Mouse (Mus musculus): Measurements from ENCODE around the gene Hist2h2be. TPM values are rescaled to one million over a fixed set of nuclear protein-coding genes. Genes with fewer than 3 reads are reported as not detected.
A peak's percentile ranks its signal among the peaks of the same experiment; 100 is the strongest.

The Hist2h2be gene
- total RNA-seq, 2 experiments from 2014 or later = 11.9 to 14.9 TPM

DNA sequence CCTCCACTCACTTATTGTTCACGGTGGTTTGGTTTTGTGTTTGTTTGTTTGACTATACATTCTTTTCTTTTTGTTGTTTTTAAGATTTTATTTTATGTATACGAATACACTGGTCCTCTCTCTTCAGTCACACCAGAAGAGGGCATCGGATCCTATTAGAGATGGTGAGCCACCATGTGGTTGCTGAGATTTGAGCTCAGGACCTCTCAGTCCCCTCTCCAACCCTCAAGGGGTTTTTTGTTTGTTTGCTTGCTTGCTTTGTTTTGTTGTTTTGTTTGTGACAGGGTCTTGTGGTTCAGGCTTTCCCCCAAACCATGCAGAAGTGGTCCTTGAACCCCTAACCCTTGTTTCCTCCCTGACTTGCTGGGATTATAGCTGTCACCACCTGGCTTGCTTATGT, 40.7 kb downstream of the Hist2h2be start:
- ATAC-seq (ENCODE audit: poor library complexity, severe bottlenecking) = no peak

DNA sequence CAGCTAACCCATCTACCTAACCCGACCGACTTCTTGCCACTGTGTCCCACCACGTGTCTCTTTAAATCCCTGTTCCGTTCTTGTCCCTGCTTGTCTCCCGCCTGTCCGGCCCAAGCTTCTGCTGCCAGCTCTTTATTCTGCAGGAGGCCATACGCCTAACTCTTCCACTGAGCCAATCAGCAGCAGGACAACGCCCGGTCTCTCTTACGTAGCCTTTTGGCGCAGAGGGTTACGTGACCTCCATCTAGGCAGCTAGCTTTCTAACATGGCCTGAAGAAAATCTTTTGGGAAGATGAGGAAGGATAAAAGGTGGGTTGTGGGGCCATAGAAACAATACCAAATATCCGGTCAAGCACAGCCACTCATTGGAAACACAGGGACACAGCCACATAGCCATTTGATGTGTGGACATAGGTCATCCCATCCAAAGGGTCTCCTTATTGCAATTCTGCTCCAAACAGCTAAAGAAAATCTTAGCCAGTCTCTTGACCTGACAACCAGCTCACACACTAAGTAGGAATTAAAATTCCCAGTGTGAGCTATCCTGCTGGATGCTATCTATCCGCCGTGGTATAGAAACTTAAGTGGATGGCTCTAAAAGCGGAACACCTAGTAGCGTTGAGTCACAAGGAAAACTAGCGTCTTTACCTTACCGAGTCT, 41.4 kb downstream of the Hist2h2be start:
- peak; percentile 79 for ATAC-seq (ENCODE audit: poor library complexity, severe bottlenecking)

DNA sequence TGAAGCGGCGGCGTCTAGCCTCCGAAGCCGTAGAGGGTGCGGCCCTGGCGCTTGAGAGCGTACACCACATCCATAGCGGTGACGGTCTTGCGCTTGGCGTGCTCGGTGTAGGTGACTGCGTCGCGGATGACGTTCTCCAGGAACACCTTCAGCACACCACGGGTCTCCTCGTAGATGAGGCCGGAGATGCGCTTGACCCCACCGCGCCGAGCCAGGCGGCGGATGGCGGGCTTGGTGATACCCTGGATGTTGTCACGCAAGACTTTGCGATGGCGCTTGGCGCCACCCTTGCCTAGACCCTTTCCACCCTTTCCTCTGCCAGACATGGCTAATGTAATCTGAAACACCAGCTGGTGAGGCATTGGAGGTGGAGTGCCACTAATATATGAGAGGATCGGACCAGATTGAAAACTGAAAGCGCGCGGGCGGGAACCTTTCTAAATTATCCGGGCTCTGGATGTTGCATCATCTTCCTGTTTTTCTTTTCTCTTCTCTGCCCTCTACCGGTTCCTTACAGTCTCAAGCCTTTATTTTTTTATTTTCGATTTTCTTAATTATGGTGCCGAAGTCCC, 42.1 kb downstream of the Hist2h2be start, which contains the start of gene Hist2h4:
TSS of gene Hist2h4 (minus strand) at position 333 of the 572 bp plus-strand sequence.
- ATAC-seq (ENCODE audit: poor library complexity, severe bottlenecking) = peak; percentile 79

DNA sequence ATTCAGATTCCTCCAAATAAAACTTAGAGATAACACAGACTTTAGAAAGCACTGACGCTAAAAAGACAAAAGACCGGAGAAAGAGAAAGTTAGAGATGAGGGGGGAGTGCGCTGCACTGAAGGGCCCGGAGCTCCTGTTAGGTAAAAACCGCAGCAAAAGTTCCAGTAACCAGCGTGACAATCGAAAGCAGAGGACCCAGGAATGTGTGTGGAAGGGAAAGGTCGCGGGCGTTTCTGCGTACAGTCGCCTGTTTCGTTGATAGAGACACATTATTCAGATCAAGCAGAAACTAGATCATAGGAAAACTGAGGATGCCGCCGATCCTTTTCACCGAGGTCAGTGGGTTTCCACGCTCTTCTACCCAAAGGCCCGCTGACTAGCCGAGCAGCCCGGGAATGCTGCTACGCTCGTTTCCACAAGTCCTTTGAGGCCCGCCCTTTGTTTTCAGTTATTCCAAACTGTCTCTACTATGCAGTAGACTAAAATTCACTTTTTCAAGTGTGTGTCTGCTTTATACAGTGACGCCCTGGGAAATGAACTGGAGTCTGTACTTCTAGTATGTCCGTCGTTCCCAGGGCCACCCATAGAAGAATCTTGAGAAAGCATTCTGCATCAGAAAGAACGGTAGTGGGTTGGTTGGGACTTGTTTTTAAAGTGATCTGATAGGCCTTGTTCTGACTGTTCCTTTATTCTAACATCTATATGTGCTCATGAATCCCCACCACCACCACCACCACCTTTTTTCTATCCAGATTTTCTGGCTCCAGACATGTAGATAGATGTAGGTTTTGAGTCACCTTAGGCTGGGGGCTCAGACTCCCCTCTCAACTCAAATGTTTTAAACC, 42.9 kb downstream of the Hist2h2be start:
- ATAC-seq (ENCODE audit: poor library complexity, severe bottlenecking) = 0 out of 2 replicates have a peak, but pooled peaks have one; percentile 7

DNA sequence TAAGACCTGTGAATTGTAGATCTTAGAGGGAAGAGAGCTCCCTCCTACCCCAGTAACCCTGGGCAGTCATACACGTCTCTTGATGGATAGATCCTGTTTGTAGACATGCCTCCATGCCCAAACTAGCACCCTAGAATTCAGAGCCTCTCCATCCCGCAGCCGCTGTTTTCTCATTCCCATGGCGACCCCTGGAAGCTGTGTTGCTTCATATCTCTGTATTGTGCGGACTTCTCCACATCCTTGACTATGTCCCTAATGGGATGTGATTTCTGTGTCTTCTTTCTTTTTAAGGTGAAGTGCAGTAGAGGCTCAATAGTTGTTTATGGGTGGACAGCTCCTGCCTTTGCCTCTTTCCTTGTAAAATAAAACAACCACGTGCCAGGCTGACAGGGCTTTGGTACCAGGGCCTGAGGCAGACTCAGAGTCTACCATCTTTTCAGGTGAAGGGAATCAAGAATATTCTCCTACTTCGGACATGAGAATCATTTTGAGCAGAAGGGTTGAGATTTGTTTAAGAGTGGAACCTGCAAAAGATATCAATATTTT, 43.6 kb downstream of the Hist2h2be start:
- no peak for ATAC-seq (ENCODE audit: poor library complexity, severe bottlenecking)

DNA sequence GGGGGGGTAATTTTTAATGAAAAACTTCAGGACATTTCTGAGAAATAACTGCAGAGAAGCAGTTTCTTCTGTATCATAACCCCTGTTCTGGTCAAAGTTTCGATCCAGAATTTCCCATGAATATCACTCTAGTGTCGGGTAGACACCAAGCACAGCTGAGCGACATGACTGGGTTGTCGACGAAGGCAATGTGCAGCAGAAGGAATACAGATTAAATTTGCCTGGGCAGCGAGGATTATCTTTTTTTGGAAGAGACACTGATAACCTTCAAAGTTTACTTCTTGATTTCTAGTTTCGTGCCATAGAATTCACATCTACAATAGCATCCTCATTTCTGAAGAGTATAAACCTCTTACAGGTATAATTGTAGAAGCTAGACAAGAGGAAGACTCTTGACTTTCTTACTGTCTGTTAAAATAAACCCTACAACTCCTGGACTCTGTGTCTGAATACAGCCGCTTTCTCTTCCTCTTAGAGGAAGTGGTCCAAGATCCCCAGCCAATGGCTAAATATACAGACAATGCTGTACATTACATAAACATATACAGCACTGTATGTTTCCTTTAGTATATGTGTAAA, 45.3 kb downstream of the Hist2h2be start:
- no peak for ATAC-seq (ENCODE audit: poor library complexity, severe bottlenecking)

DNA sequence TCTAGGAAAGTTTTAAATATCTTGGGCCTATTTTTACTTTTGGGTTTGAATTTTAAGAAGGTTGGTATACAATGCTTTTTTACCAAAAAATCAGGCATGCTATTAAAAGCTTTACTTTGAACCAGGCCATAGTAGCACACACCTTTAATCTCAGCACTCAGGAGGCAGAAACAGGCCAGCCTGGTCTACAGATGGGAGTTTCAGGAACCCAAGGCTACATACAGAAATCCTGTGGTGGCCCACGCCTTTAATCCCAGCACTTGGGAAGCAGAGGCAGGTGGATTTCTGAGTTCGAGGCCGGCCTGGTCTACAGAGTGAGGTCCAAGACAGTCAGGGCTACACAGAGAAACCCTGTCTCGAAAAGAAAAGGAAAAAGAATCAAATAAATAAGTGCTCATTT, 46.6 kb downstream of the Hist2h2be start:
- ATAC-seq (ENCODE audit: poor library complexity, severe bottlenecking) = no peak

DNA sequence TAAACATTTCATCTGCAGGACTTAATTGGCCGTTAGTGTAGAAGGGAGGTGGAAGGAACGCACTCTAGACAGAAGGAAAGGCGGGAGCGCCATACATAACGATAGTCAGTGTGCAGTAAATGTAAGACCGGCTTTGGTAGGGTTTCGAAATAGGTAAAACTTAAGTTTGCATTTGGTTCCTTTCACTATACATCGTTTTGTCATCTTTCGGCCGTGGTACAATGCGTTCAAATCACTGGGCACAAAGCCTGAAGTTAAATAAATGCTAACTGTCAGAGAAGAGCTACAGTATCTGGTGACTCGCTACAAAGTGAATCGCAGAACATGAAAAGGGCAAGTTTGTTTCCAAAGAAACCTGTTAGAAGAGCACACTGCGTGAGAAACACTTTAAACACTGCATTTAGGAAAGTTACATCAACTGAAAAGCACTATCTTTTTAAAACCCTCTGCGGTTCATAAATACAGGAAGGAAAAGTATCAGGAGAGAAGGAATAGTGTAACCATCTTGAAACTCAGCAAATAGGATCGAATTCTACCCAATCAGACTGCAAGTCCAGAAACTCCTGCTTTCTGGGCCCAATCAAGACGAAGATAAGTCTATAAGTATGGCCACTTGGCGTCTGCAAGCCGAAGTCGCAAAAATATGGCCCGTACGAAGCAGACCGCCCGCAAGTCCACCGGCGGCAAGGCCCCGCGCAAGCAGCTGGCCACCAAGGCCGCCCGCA, 47.3 kb downstream of the Hist2h2be start, which contains the start of gene Hist2h3b:
TSS of gene Hist2h3b (plus strand) at position 604 of the 725 bp plus-strand sequence.
- peak; percentile 50 for ATAC-seq (ENCODE audit: poor library complexity, severe bottlenecking)

DNA sequence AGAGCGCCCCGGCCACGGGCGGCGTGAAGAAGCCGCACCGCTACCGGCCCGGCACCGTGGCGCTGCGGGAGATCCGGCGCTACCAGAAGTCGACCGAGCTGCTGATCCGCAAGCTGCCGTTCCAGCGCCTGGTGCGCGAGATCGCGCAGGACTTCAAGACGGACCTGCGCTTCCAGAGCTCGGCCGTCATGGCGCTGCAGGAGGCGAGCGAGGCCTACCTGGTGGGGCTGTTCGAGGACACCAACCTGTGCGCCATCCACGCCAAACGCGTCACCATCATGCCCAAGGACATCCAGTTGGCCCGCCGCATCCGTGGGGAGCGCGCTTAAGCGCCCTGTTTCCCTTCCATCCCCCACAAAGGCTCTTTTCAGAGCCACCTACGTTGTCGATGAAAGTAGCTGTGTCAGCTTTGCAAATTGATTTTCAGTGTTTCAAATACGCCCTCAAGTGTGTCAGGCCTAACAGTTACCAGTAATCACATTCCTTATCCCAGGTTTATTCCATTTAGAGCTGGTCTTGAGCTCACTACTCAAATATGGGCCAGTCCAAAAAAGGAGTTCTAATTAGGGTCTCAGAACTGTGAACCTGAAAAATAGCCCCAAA, 48.0 kb downstream of the Hist2h2be start:
- ATAC-seq (ENCODE audit: poor library complexity, severe bottlenecking) = peak; percentile 22

DNA sequence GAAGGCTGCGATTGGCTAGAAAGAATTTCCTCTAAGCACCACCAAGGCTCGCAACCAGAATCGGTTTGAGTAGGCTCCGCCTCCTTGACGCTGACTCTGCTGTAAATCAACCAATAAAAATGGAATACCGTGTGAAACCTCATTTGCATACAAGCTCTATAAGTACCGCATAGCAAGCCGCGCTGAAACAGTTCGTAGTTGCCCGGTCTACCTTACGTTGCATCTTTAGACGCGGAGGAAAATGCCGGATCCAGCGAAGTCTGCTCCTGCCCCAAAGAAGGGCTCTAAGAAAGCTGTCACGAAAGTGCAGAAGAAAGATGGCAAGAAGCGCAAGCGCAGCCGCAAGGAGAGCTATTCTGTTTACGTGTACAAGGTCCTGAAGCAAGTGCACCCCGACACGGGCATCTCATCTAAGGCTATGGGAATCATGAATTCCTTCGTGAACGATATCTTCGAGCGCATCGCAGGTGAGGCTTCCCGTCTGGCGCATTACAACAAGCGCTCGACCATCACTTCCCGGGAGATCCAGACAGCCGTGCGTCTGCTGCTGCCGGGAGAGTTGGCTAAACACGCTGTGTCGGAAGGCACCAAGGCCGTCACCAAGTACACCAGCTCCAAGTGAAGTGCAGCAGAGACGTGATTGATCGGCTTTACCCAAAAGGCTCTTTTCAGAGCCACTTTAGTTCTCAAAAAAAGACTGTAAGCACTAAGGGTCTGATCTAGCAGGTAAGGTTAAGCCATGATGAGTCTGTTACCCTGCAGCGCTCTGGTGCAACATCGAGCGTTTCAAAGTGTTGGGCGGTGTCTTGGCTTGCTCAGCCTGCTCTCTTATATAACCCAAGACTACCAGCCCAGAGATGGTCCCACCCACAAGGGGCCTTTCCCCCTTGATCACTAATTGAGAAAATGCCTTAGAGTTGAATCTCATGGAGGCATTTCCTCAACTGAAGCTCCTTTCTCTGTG, 48.9 kb downstream of the Hist2h2be start, which contains the start of gene Hist2h2bb:
TSS of gene Hist2h2bb (plus strand) at position 242 of the 964 bp plus-strand sequence.
- peak; percentile 87 for ATAC-seq (ENCODE audit: poor library complexity, severe bottlenecking)

Other genes with a start within 250 kb of the Hist2h2be start
- 116 and 124 TPM in 2 replicates for gene Plekho1, start 225.1 kb upstream of the Hist2h2be start, total RNA-seq (2015)
- gene Plekho1, start 225.1 kb upstream of the Hist2h2be start, total RNA-seq (2017) = 104 and 119 TPM in 2 replicates
- 23.8 and 31.2 TPM in 2 replicates for gene Vps45, start 162.7 kb upstream of the Hist2h2be start, total RNA-seq (2015)
- 9.5 and 11.6 TPM in 2 replicates for gene Vps45, start 162.7 kb upstream of the Hist2h2be start, total RNA-seq (2017)
- gene Otud7b, start 116.6 kb upstream of the Hist2h2be start, total RNA-seq (2015) = 1.2 and 1.3 TPM in 2 replicates
- 3.1 and 4.8 TPM in 2 replicates for gene Otud7b, start 116.6 kb upstream of the Hist2h2be start, total RNA-seq (2017)
- gene Mtmr11, start 59.1 kb upstream of the Hist2h2be start, total RNA-seq (2015) = 0.09 TPM in 1 of 2 replicates, not detected in the other
- gene Mtmr11, start 59.1 kb upstream of the Hist2h2be start, total RNA-seq (2017) = not detected in 2 replicates
- 51.0 and 64.8 TPM in 2 replicates for gene Sf3b4, start 48.8 kb upstream of the Hist2h2be start, total RNA-seq (2015)
- 15.4 and 16.3 TPM in 2 replicates for gene Sf3b4, start 48.8 kb upstream of the Hist2h2be start, total RNA-seq (2017)
- gene Sv2a, start 40.0 kb upstream of the Hist2h2be start, total RNA-seq (2015) = 0.09 and 0.11 TPM in 2 replicates
- gene Sv2a, start 40.0 kb upstream of the Hist2h2be start, total RNA-seq (2017) = 0.07 TPM in 1 of 2 replicates, not detected in the other
- gene Bola1, start 1.4 kb upstream of the Hist2h2be start, total RNA-seq (2015) = 11.9 and 14.2 TPM in 2 replicates
- gene Bola1, start 1.4 kb upstream of the Hist2h2be start, total RNA-seq (2017) = 9.9 and 12.1 TPM in 2 replicates
- 6.0 and 6.9 TPM in 2 replicates for gene Hist2h2ab, start 1.3 kb upstream of the Hist2h2be start, total RNA-seq (2015)
- gene Hist2h2ab, start 1.3 kb upstream of the Hist2h2be start, total RNA-seq (2017) = 70.6 and 78.2 TPM in 2 replicates
- 43.3 and 49.5 TPM in 2 replicates for gene Hist2h2ac, start 239 bp upstream of the Hist2h2be start, total RNA-seq (2015)
- 3,888 and 4,875 TPM in 2 replicates for gene Hist2h2ac, start 239 bp upstream of the Hist2h2be start, total RNA-seq (2017)
- 319 and 351 TPM in 2 replicates for gene Hist2h3c2, start 18.0 kb downstream of the Hist2h2be start, total RNA-seq (2015)
- 146 and 157 TPM in 2 replicates for gene Hist2h3c2, start 18.0 kb downstream of the Hist2h2be start, total RNA-seq (2017)
- gene Hist2h2aa2, start 19.2 kb downstream of the Hist2h2be start, total RNA-seq (2015) = 98.2 and 115 TPM in 2 replicates
- gene Hist2h2aa2, start 19.2 kb downstream of the Hist2h2be start, total RNA-seq (2017) = not detected in 2 replicates
- not detected in 2 replicates for gene Hist2h2aa1, start 24.4 kb downstream of the Hist2h2be start, total RNA-seq (2015)
- 12,468 and 14,692 TPM in 2 replicates for gene Hist2h2aa1, start 24.4 kb downstream of the Hist2h2be start, total RNA-seq (2017)
- gene Hist2h3c1, start 25.6 kb downstream of the Hist2h2be start, total RNA-seq (2015) = 17.8 and 20.2 TPM in 2 replicates
- 2.8 TPM in 1 of 2 replicates, not detected in the other for gene Hist2h3c1, start 25.6 kb downstream of the Hist2h2be start, total RNA-seq (2017)
- 187 and 212 TPM in 2 replicates for gene Hist2h4, start 42.2 kb downstream of the Hist2h2be start, total RNA-seq (2015)
- gene Hist2h4, start 42.2 kb downstream of the Hist2h2be start, total RNA-seq (2017) = 175 TPM in 2 replicates
- gene Hist2h3b, start 47.5 kb downstream of the Hist2h2be start, total RNA-seq (2015) = 1,096 and 1,674 TPM in 2 replicates
- 491 and 548 TPM in 2 replicates for gene Hist2h3b, start 47.5 kb downstream of the Hist2h2be start, total RNA-seq (2017)
- 1,241 and 1,605 TPM in 2 replicates for gene Hist2h2bb, start 48.6 kb downstream of the Hist2h2be start, total RNA-seq (2015)
- 11,779 and 12,958 TPM in 2 replicates for gene Hist2h2bb, start 48.6 kb downstream of the Hist2h2be start, total RNA-seq (2017)
- 15.7 and 25.4 TPM in 2 replicates for gene Fcgr1, start 72.8 kb downstream of the Hist2h2be start, total RNA-seq (2015)
- gene Fcgr1, start 72.8 kb downstream of the Hist2h2be start, total RNA-seq (2017) = 24.5 and 27.9 TPM in 2 replicates
- gene BC107364, start 231.2 kb downstream of the Hist2h2be start, total RNA-seq (2015) = not detected in 2 replicates
- not detected in 2 replicates for gene BC107364, start 231.2 kb downstream of the Hist2h2be start, total RNA-seq (2017)

Data from megakaryocyte, adult 5-6 weeks (primary cell).